Mouse (Mus musculus): ENCODE results near the gene Zcchc4.

DNA sequence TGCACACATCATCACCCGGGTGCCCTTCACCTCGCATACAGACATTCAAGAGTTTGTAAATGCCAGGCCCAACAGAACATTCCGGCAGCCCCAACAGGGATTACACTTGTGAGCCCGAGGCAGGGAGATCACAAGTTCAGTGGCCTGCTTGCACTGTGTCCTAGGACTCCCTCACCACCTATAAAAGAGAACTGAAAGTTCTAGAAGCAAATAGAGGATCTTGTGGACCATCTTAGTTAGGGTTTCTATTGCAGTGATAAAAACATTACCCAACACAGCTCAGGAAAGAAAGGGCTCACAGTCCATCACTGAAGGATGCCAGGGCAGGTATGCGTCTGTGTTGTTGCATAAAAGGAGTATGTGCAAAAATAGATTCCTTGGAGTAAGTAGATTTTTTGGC is 942 bp upstream of the Zcchc4 start:
- TF ChIP-seq ZNF384 (IDR thresholded peaks at IDR 0.05; ENCODE audit: low read depth, low read length), result no peak
- no peak for TF ChIP-seq CTCF (IDR thresholded peaks at IDR 0.05 in 2 of 3, conservative IDR thresholded peaks at IDR 0.05 in 1 of 3; ENCODE audit: control insufficient read depth in 1 of 3, insufficient read depth in 1 of 3, low read depth in 2 of 3, low read length in 3 of 3, poor library complexity in 1 of 3, severe bottlenecking in 1 of 3)
- no peak for TF ChIP-seq RAD21 (IDR thresholded peaks at IDR 0.05; ENCODE audit: low read depth, low read length)
- no peak for TF ChIP-seq POLR2A (IDR thresholded peaks at IDR 0.05; ENCODE audit: control insufficient read depth in 1 of 2, insufficient read depth in 1 of 2, low read depth in 1 of 2, low read length in 2 of 2, poor library complexity in 1 of 2)
- TF ChIP-seq HCFC1 (IDR thresholded peaks at IDR 0.05; ENCODE audit: low read depth, low read length), result no peak
- TF ChIP-seq ZMIZ1 (IDR thresholded peaks at IDR 0.05; ENCODE audit: low read depth, low read length), result no peak
- no peak for TF ChIP-seq GABPA (IDR thresholded peaks at IDR 0.05; ENCODE audit: low read depth, low read length)
- no peak for TF ChIP-seq MAFK (IDR thresholded peaks at IDR 0.05; ENCODE audit: borderline replicate concordance, low read depth, low read length)
- no peak for TF ChIP-seq ETS1 (IDR thresholded peaks at IDR 0.05; ENCODE audit: low read depth, low read length)
- no peak for TF ChIP-seq MYC (IDR thresholded peaks at IDR 0.05; ENCODE audit: low read depth, low read length)
- TF ChIP-seq SIN3A (IDR thresholded peaks at IDR 0.05; ENCODE audit: low read length), result no peak
- TF ChIP-seq TBP (IDR thresholded peaks at IDR 0.05; ENCODE audit: low read depth, low read length), result no peak
- no peak for TF ChIP-seq EP300 (IDR thresholded peaks at IDR 0.05; ENCODE audit: low read depth in 1 of 2, low read length in 2 of 2)

Measured in MEL (cell line).